Mouse (Mus musculus): Measurements from ENCODE around the gene Tent4a. TPM values are rescaled to one million over a fixed set of nuclear protein-coding genes. Genes with fewer than 3 reads are reported as not detected.
A peak's percentile ranks its signal among the peaks of the same experiment; 100 is the strongest.

Tent4a gene
- polyA plus RNA-seq, 1 experiment, result 25.4 TPM

GRCm38 (mm10) chr13:69487108-69487507 is 47.3 kb downstream of the Tent4a start:
- H3K4me3 ChIP-seq (ENCODE audit: insufficient read depth, low read length), result no peak overlapping the region; the same call in 1 of the 2 replicates
- H3K27ac ChIP-seq (ENCODE audit: insufficient read depth, low read length), result no peak overlapping the region
- peaks cover 3% of the 10 kb centered on the region; the same call in 1 of the 2 replicates for H3K4me1 ChIP-seq (ENCODE audit: control insufficient read depth, insufficient read depth, low read length)
- TF ChIP-seq CTCF (IDR thresholded peaks at IDR 0.05; ENCODE audit: extremely low read depth, insufficient read depth, low read length), result no peak
- TF ChIP-seq POLR2A (IDR thresholded peaks at IDR 0.05; ENCODE audit: extremely low read depth, insufficient read depth, low read length), result no peak

- Histone ChIP-seq H3K4me1 (ENCODE audit: control insufficient read depth, insufficient read depth, low read length) (peaks cover 9% of the 10 kb centered on the region; the same call in 1 of the 2 replicates), H3K27ac (ENCODE audit: insufficient read depth, low read length) (no peak overlapping the region), H3K4me3 (ENCODE audit: insufficient read depth, low read length) (no peak overlapping the region)
- TF ChIP-seq CTCF (IDR thresholded peaks at IDR 0.05; ENCODE audit: extremely low read depth, insufficient read depth, low read length) (no peak), POLR2A (IDR thresholded peaks at IDR 0.05; ENCODE audit: extremely low read depth, insufficient read depth, low read length) (no peak)
Measured at GRCm38 (mm10) chr13:69485833-69486232, 48.6 kb downstream of the Tent4a start.

- Histone ChIP-seq H3K4me1 (ENCODE audit: control insufficient read depth, insufficient read depth, low read length) (peaks cover 9% of the 10 kb centered on the region; the same call in 1 of the 2 replicates), H3K4me3 (ENCODE audit: insufficient read depth, low read length) (no peak overlapping the region), H3K27ac (ENCODE audit: insufficient read depth, low read length) (no peak overlapping the region)
- TF ChIP-seq CTCF (IDR thresholded peaks at IDR 0.05; ENCODE audit: extremely low read depth, insufficient read depth, low read length) (peak; percentile 66), POLR2A (IDR thresholded peaks at IDR 0.05; ENCODE audit: extremely low read depth, insufficient read depth, low read length) (no peak)
Measured at GRCm38 (mm10) chr13:69485326-69485725, 49.1 kb downstream of the Tent4a start.

- H3K27ac ChIP-seq (ENCODE audit: insufficient read depth, low read length), result peak overlapping the region; percentile 60; the same call in 1 of the 2 replicates
- TF ChIP-seq CTCF (IDR thresholded peaks at IDR 0.05; ENCODE audit: extremely low read depth, insufficient read depth, low read length) (no peak), POLR2A (IDR thresholded peaks at IDR 0.05; ENCODE audit: extremely low read depth, insufficient read depth, low read length) (no peak)
- peaks cover 9% of the 10 kb centered on the region; the same call in 1 of the 2 replicates for H3K4me1 ChIP-seq (ENCODE audit: control insufficient read depth, insufficient read depth, low read length)
- no peak overlapping the region for H3K4me3 ChIP-seq (ENCODE audit: insufficient read depth, low read length)
Measured at GRCm38 (mm10) chr13:69482751-69483150, 51.7 kb downstream of the Tent4a start.

- Histone ChIP-seq H3K4me3 (ENCODE audit: insufficient read depth, low read length) (0 out of 2 replicates have a peak overlapping the region, but pooled peaks have one; percentile 7), H3K27ac (ENCODE audit: insufficient read depth, low read length) (peak overlapping the region; percentile 38), H3K4me1 (ENCODE audit: control insufficient read depth, insufficient read depth, low read length) (peaks cover 9% of the 10 kb centered on the region; the same call in 1 of the 2 replicates)
- TF ChIP-seq POLR2A (IDR thresholded peaks at IDR 0.05; ENCODE audit: extremely low read depth, insufficient read depth, low read length) (no peak), CTCF (IDR thresholded peaks at IDR 0.05; ENCODE audit: extremely low read depth, insufficient read depth, low read length) (no peak)
Measured at GRCm38 (mm10) chr13:69481634-69482505, 52.5 kb downstream of the Tent4a start.

GRCm38 (mm10) chr13:69481026-69481425 is 53.4 kb downstream of the Tent4a start:
- TF ChIP-seq CTCF (IDR thresholded peaks at IDR 0.05; ENCODE audit: extremely low read depth, insufficient read depth, low read length) (no peak), POLR2A (IDR thresholded peaks at IDR 0.05; ENCODE audit: extremely low read depth, insufficient read depth, low read length) (no peak)
- Histone ChIP-seq H3K4me3 (ENCODE audit: insufficient read depth, low read length) (no peak overlapping the region), H3K4me1 (ENCODE audit: control insufficient read depth, insufficient read depth, low read length) (peaks cover 9% of the 10 kb centered on the region; the same call in 1 of the 2 replicates), H3K27ac (ENCODE audit: insufficient read depth, low read length) (peak overlapping the region; percentile 38)

GRCm38 (mm10) chr13:69479906-69480305 is 54.5 kb downstream of the Tent4a start:
- no peak for TF ChIP-seq POLR2A (IDR thresholded peaks at IDR 0.05; ENCODE audit: extremely low read depth, insufficient read depth, low read length)
- no peak for TF ChIP-seq CTCF (IDR thresholded peaks at IDR 0.05; ENCODE audit: extremely low read depth, insufficient read depth, low read length)
- H3K4me3 ChIP-seq (ENCODE audit: insufficient read depth, low read length), result no peak overlapping the region

GRCm38 (mm10) chr13:69478703-69479102 is 55.7 kb downstream of the Tent4a start:
- no peak for TF ChIP-seq CTCF (IDR thresholded peaks at IDR 0.05; ENCODE audit: extremely low read depth, insufficient read depth, low read length)
- no peak for TF ChIP-seq POLR2A (IDR thresholded peaks at IDR 0.05; ENCODE audit: extremely low read depth, insufficient read depth, low read length)
- peaks cover 9% of the 10 kb centered on the region; the same call in 1 of the 2 replicates for H3K4me1 ChIP-seq (ENCODE audit: control insufficient read depth, insufficient read depth, low read length)
- no peak overlapping the region for H3K27ac ChIP-seq (ENCODE audit: insufficient read depth, low read length)
- no peak overlapping the region for H3K4me3 ChIP-seq (ENCODE audit: insufficient read depth, low read length)

More at GRCm38 (mm10) chr13:69479906-69480305, 54.5 kb downstream of the Tent4a start:
- H3K27ac ChIP-seq (ENCODE audit: insufficient read depth, low read length), result no peak overlapping the region
- peaks cover 9% of the 10 kb centered on the region; the same call in 1 of the 2 replicates for H3K4me1 ChIP-seq (ENCODE audit: control insufficient read depth, insufficient read depth, low read length)

GRCm38 (mm10) chr13:69460635-69461465 is 73.6 kb downstream of the Tent4a start:
- Histone ChIP-seq H3K27ac (ENCODE audit: insufficient read depth, low read length) (no peak overlapping the region), H3K4me3 (ENCODE audit: insufficient read depth, low read length) (no peak overlapping the region), H3K4me1 (ENCODE audit: control insufficient read depth, insufficient read depth, low read length) (peaks cover 3% of the 10 kb centered on the region; the same call in 1 of the 2 replicates)
- TF ChIP-seq POLR2A (IDR thresholded peaks at IDR 0.05; ENCODE audit: extremely low read depth, insufficient read depth, low read length) (no peak), CTCF (IDR thresholded peaks at IDR 0.05; ENCODE audit: extremely low read depth, insufficient read depth, low read length) (peak; percentile 70)
